Mouse (Mus musculus): ENCODE results near the gene Fbxo46.

Fbxo46 gene

DNA sequence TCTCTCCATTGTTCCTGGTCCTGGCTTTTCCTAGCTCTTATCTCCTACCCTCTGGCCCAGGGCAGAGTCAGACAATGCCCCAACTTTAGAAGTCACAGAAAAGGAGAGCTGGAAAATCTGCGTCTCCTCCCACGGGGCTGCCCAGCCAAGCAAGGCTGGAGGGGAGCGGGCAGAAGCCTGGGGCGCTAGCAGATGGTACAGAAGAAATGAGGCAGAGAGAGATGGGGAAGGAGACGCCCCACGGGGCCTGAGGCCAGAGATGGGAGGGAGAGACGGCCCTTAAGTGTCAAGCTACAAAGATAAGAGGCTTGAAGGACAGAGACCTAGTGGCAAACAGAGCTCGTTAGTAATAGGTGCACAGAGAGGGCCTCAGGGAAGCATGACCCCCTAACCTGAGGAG is 52.2 kb downstream of the Fbxo46 start:
- no peak for DNase-seq

GRCm38 (mm10) chr7:19172874-19173273 is 53.2 kb downstream of the Fbxo46 start:
- DNase-seq = peak; percentile 84

GRCm38 (mm10) chr7:19175708-19176515 is 56.3 kb downstream of the Fbxo46 start, which contains the start of gene Eml2:
Gene Eml2 (plus strand): TSS chr7:19176421.
- DNase-seq = peak; percentile 61

DNA sequence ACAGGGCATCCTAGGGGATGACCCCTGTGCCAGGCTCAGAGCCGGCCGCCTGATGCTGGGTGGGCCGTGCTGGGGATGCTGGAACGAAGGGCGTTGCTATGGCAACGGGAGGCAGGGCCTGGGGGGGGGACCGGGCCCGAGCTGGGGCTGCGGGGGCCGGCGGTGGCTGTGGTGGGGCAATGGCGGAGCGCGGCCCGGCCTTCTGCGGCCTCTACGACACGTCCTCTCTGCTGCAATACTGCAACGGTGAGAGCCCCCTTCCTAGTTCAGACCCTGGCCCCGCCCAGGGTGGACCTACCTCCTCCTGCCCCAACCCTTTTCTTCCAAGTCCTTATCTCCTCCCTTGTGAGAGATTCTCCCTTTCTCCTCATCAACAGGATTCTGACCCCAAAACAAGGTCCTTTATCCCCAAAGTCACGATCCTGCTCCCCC is 56.9 kb downstream of the Fbxo46 start:
- DNase-seq = no peak

DNA sequence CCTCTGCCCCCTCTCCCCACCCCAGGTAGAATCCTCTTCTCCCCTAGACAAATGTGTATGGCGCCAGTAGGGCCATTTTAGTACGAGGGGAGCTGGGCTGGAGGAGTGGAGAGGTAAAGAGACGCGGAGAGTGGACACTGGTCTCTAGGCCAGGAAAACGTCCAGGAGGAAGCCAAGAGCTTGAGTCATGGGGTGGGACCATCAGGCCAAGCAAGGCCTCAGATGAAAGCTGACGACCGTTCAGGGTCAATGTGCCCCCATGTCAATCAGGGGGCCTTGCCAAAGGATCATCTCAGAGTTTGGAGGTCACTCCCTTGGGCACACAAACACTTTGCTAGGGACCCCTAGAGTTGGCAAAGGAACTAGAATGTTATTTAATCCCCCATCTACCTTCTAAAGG is 57.6 kb downstream of the Fbxo46 start:
- DNase-seq = no peak

DNA sequence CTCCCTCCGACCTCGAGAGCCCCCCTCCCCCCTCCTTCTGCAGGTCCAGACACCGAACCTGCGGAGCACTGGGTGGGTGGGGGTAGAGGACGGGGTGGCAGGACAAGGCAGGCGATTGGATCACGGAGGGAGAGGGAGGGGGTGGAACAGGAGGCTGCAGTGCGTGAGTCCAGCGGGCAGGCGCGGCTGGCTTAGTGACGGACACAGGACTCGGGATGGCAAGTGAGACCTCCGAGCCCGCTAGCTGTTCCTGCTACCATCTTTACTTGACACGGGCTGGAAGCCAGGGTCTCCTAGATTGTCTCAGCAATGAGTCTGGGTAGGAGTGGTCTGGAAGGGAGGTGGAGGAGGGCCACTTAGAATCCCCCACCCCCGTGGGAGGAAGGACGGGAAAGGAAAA is 58.4 kb downstream of the Fbxo46 start:
- no peak for DNase-seq

DNA sequence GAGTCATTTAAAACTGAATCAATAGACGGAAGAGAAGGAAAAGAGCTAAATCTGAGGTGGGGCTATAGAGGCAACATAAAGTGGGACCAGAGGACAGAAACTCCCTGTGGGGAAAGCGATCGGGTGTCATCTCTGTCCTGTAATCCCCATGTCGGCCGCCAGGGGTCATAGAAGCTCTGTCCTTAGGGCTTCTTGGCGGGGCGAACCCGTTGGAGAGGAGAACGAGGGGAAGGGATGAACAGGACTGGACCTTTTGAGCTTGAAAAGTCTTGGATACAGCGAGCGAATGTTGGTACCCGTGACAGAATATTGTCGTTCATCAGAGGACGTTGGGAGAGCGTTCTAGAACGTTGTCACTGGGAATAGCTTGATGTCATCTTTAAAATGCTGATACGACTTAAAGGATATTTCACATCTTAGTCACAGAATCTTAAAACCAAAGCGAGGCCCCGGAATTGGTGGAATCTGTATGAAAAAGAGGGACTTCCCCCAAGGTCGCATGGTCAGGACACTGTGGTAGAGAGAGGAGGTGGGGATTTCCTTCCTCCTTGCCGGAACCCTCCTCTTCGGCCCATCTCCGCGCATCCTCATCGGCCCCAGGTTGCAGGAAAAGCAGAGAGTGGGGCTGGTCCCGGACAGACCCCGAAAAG is 58.9 kb downstream of the Fbxo46 start:
- peak; percentile 81 for DNase-seq

DNA sequence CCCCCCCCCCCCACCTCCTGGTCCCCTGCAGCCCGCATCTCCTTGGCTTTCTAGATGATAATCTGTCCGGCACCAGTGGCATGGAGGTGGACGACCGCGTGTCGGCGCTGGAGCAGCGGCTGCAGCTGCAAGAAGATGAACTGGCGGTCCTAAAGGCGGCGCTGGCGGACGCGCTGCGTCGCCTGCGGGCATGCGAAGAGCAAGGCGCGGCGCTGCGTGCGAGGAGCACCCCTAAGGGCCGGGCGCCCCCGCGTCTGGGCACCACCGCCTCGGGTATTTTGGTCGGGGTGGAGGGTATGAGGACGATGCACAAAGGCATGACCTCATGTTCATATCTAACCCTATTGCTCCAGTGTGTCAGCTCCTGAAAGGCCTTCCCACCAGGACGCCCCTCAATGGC is 59.5 kb downstream of the Fbxo46 start:
- peak; percentile 77 for DNase-seq

GRCm38 (mm10) chr7:19179936-19180335 is 60.3 kb downstream of the Fbxo46 start:
- peak; percentile 44 for DNase-seq

DNA sequence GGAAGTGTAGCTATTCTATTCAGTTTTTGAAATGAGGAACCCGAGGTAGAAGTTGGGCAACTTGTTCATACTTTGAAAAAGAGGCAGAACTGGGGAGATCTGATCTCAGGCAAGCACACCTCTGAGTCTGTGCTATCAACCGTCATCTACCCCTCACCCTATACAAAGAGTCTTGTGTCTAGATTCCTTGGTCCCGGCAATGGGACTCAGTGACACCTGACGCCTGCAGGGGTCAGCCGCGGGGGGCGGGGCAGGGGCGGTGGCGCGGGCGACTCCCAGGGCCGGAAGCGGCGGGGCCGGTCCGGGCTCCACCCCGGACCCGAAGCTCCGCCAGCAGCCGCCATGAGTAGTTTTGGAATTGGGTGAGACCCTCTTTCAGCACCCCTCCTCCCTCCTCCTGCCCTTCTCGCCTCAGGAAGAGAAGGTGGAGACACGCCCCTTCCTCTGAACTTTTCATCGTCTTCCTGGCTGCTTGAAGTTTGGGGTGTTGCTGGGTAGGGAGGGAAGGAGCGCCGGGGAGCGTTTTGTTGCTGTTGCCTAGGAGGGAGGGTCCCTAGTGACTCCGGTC is 61.3 kb downstream of the Fbxo46 start:
- DNase-seq = peak; percentile 66

- DNase-seq = no peak
Observed at GRCm38 (mm10) chr7:19184250-19184649, 64.6 kb downstream of the Fbxo46 start.

- DNase-seq = no peak
Observed at GRCm38 (mm10) chr7:19184758-19185157, 65.1 kb downstream of the Fbxo46 start.

All from liver (tissue).